Mouse (Mus musculus) liver, adult 2 months (tissue): ENCODE data around the gene Vti1a. TPM values are rescaled to one million over a fixed set of nuclear protein-coding genes. Genes with fewer than 3 reads are reported as not detected.
A peak's percentile ranks its signal among the peaks of the same experiment; 100 is the strongest.

ENCODE experiments used
- DNase-seq: peaks from one replicate; pipeline ENCODE4 v3.0.0-alpha.2; 2011; ENCODE audit warnings: low read depth, low spot score; ENCODE audit errors: extremely low read depth
- H3K27ac ChIP-seq: fragments of 200-500 bp; replicated peaks from 2 replicates; pipeline ENCODE4 v1.5.1; 2012; ENCODE audit warnings: low read depth, mild to moderate bottlenecking, control low read depth, inconsistent platforms, low read length; ENCODE audit not compliant: insufficient read depth
- H3K27me3 ChIP-seq: fragments of 200-500 bp; 2 replicates; pipeline ENCODE4 v1.6.1; 2012; ENCODE audit warnings: mild to moderate bottlenecking, moderate library complexity, low read length, inconsistent platforms; ENCODE audit not compliant: control insufficient read depth, insufficient read depth
- H3K36me3 ChIP-seq: fragments of 200-500 bp; 2 replicates; pipeline ENCODE4 v1.6.1; 2012; ENCODE audit warnings: low read length, inconsistent platforms; ENCODE audit not compliant: control insufficient read depth, insufficient read depth
- H3K4me1 ChIP-seq: fragments of 200-500 bp; 2 replicates; pipeline ENCODE4 v1.6.1; 2011; ENCODE audit warnings: low read length; ENCODE audit not compliant: control insufficient read depth, insufficient read depth
- H3K4me3 ChIP-seq: fragments of 200-500 bp; 2 replicates; pipeline ENCODE4 v1.5.1; 2011; ENCODE audit warnings: low read depth, mild to moderate bottlenecking, control low read depth, low read length, moderate library complexity; ENCODE audit not compliant: insufficient read depth
- H3K79me2 ChIP-seq: fragments of 200-500 bp; 2 replicates; pipeline ENCODE4 v1.6.1; 2012; ENCODE audit warnings: inconsistent platforms, mild to moderate bottlenecking, low read length, moderate library complexity; ENCODE audit not compliant: control insufficient read depth, insufficient read depth
- H3K9ac ChIP-seq: fragments of 200-500 bp; 2 replicates; pipeline ENCODE4 v1.6.1; 2012; ENCODE audit warnings: low read depth, mild to moderate bottlenecking, control low read depth, inconsistent platforms, low read length
- CTCF ChIP-seq: fragments of 200-500 bp; IDR thresholded peaks from 2 replicates; pipeline ENCODE4 v1.5.1; 2011; ENCODE audit warnings: low read depth, low read length, control low read depth
- POLR2A ChIP-seq: fragments of 200-500 bp; IDR thresholded peaks from 2 replicates; pipeline ENCODE4 v1.6.1; 2011; ENCODE audit warnings: low read length, control low read depth; ENCODE audit not compliant: insufficient read depth; ENCODE audit errors: extremely low read depth
- WGBS: fragments of 180-500 bp; shearing (Covaris S2); methylation state at CpG from one replicate; pipeline ENCODE4 v1.1.7; 2018; 5-methylcytosine and 5-hydroxymethylcytosine counted together
- polyA plus RNA-seq: library from polyadenylated mRNA; depleted of rRNA; stranded (reverse); fragments of >200 nt; gene quantifications from 2 replicates; pipeline ENCODE4 v1.2.3, GENCODE M21; 2012
- total RNA-seq: library from RNA; depleted of rRNA; stranded (reverse); fragments of >200 nt; gene quantifications from 2 replicates; pipeline ENCODE4 v1.2.3, GENCODE M21; 2014

Gene Vti1a
- total and polyA plus RNA-seq, 2 experiments, result 6.1 to 14.8 TPM

DNA sequence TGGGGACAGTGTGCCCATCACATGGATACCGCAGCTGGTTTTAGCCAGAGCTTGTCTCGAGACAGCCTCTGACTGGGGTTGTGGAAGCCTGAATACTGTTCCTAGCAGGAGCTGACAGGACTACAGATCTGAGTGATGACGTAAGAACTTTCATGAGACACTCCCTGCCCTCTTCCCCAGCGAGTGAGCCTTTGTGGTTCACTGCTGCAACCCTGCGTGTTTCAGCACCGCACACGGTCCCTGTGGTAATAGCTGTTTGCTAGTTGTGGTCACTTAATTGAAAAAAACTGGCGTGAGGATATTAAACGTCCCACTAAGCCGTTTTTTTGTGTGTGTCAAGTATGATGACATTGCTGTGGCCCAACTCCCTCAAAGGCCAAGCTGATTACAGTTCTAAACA is 232.6 kb downstream of the Vti1a start:
- Histone ChIP-seq H3K4me3 (no peak overlapping the region), H3K27ac (no peak overlapping the region; the same call in 1 of the 2 replicates), H3K36me3 (no peaks in the 10 kb centered on the region), H3K4me1 (peaks cover 37% of the 10 kb centered on the region), H3K79me2 (no peaks in the 10 kb centered on the region), H3K9ac (no peak overlapping the region), H3K27me3 (no peaks in the 10 kb centered on the region)
- WGBS, result 57% methylated on average over 10 of the region's 10 CpGs
- TF ChIP-seq POLR2A, result no peak
- no peak for TF ChIP-seq CTCF
- peak; percentile 27 for DNase-seq

DNA sequence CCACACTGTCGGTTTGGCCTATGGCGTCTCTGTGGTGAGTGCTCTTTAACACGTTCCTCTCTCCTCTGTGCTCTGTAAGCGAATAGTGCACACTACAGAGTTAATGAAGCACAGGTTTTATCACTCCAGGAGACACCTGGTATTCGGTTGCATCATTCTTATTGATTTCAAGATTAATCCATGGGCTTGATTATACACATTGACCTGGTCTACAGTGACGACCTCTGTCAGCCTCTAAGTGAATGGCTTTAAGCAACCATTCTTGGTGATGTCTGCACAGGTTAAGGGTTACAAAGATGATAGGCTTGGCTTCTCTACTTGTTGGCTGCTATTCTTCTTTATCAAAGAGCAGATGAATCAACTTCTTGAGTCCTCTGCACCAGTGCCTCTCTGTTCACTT is 234.1 kb downstream of the Vti1a start:
- no peaks in the 10 kb centered on the region for H3K79me2 ChIP-seq
- DNase-seq, result peak; percentile 93
- TF ChIP-seq POLR2A, result no peak
- H3K27ac ChIP-seq, result peak overlapping the region; percentile 6; the same call in 1 of the 2 replicates
- 28% methylated on average over 6 of the region's 6 CpGs for WGBS
- peaks cover 37% of the 10 kb centered on the region for H3K4me1 ChIP-seq
- no peak overlapping the region for H3K4me3 ChIP-seq
- H3K9ac ChIP-seq, result no peak overlapping the region
- no peaks in the 10 kb centered on the region for H3K36me3 ChIP-seq
- no peaks in the 10 kb centered on the region for H3K27me3 ChIP-seq

DNA sequence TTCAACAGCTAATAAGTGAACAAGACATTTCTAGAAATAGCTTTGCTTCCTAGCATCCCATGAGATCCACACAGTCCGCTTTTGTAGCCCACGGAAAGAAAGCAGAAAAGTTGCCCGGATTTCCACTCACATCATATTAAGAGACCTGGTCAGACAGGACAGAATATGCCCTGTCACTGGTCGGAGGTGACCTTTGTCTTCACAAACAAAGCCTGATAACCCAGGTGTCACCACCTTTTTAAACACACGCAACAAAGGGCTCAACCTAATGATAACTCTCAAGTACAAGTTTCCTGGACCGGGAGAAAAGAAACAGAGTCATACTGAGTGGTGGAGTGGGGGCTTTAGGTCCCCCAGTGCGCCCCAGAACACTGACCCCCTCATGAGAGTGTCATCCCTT is 236.2 kb downstream of the Vti1a start:
- Histone ChIP-seq H3K27ac (peak overlapping the region; percentile 79), H3K4me1 (peaks cover 37% of the 10 kb centered on the region)

DNA sequence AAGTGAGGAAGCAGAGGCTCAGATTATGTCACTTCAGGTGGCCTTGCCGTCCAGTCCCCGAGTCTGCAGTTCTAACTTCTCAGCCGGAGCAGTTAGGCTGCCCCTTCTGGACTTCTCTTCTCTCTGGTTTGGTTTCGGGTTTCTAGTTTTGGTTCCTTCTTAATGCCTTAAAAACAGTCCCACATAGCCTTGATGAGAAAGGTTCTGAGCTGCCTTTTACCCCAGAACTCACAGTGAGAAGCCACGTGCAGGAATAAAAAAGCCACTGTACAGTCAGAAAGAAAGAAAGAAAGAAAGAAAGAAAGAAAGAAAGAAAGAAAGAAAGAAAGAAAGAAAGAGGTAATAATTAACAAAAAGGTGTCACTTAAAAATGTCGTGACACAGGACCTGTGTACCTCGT is 236.8 kb downstream of the Vti1a start:
- H3K27me3 ChIP-seq, result no peaks in the 10 kb centered on the region
- H3K4me1 ChIP-seq, result peaks cover 37% of the 10 kb centered on the region
- 67% methylated on average over 7 of the region's 7 CpGs for WGBS
- H3K36me3 ChIP-seq, result no peaks in the 10 kb centered on the region
- no peak overlapping the region for H3K9ac ChIP-seq
- H3K79me2 ChIP-seq, result no peaks in the 10 kb centered on the region
- peak overlapping the region; percentile 71 for H3K27ac ChIP-seq
- H3K4me3 ChIP-seq, result no peak overlapping the region
- TF ChIP-seq CTCF, result no peak
- TF ChIP-seq POLR2A, result no peak
- no peak for DNase-seq

More for the DNA sequence above, 236.2 kb downstream of the Vti1a start:
- Histone ChIP-seq H3K4me3 (no peak overlapping the region), H3K79me2 (no peaks in the 10 kb centered on the region), H3K27me3 (no peaks in the 10 kb centered on the region), H3K9ac (no peak overlapping the region), H3K36me3 (no peaks in the 10 kb centered on the region)
- 24% methylated on average over 7 of the region's 7 CpGs for WGBS
- peak; percentile 93 for DNase-seq
- TF ChIP-seq CTCF (no peak), POLR2A (no peak)

DNA sequence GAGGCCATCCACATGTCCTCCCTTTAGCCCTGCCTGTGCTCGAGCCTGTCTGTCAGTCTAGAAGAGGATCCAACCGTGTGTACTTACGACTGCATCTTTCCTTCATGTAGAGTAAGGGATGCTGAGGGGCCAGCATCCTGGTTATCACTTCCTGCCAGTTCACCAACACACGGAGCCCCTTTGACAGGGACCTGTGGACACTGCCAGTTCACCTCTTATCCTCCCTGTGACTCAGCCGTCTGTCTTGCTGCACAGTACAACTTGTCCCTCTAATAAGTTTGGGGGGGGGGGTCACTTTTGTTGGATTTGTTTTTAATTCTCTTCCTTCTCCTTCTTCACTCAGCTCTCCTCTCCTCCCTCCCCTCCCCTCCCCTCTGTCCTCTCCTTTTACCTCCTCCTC is 238.2 kb downstream of the Vti1a start:
- no peak for DNase-seq

DNA sequence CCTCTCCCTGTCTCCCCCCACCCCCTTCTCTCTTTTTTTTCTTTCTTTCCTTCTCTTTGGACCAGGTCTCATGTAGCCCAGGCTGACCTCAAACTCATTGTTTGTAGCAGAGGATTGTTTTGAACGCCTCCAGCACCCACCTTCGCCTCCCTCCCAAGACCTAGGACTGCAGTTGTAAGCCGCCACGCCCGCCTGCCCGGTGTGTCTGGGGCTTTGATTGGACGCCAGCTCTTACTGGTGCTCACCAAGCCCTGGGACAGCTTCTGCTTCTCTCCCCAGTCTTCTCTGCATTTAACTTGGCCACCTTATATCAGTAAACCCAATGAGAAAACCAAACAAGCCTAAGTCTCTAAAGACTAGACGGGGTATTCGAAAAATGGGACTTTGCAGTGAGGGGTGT is 238.6 kb downstream of the Vti1a start:
- WGBS, result 95% methylated on average over 9 of the region's 9 CpGs
- TF ChIP-seq POLR2A (no peak), CTCF (no peak)
- peaks cover 25% of the 10 kb centered on the region for H3K4me1 ChIP-seq

More for the DNA sequence above, 238.2 kb downstream of the Vti1a start:
- TF ChIP-seq POLR2A, result no peak
- TF ChIP-seq CTCF, result no peak
- Histone ChIP-seq H3K9ac (no peak overlapping the region), H3K4me3 (no peak overlapping the region), H3K27me3 (no peaks in the 10 kb centered on the region), H3K79me2 (no peaks in the 10 kb centered on the region), H3K27ac (no peak overlapping the region), H3K36me3 (no peaks in the 10 kb centered on the region), H3K4me1 (peaks cover 28% of the 10 kb centered on the region)
- WGBS, result 88% methylated on average over 5 of the region's 5 CpGs

More for the DNA sequence above, 238.6 kb downstream of the Vti1a start:
- no peak for DNase-seq
- Histone ChIP-seq H3K79me2 (no peaks in the 10 kb centered on the region), H3K4me3 (no peak overlapping the region), H3K27me3 (no peaks in the 10 kb centered on the region), H3K36me3 (no peaks in the 10 kb centered on the region), H3K27ac (no peak overlapping the region), H3K9ac (no peak overlapping the region)
